Mouse (Mus musculus): ENCODE results near the gene Dapk3. TPM values are rescaled to one million over a fixed set of nuclear protein-coding genes. Genes with fewer than 3 reads are reported as not detected.

The Dapk3 gene
- total and polyA plus RNA-seq, 3 experiments: 34.2 to 69.8 (median 40.8) TPM

GRCm38 (mm10) chr10:81200141-81200540 is 17.3 kb downstream of the Dapk3 start:
- Histone ChIP-seq H3K4me3 (ENCODE audit: low read depth, low read length) (no peak overlapping the region), H3K36me3 (replicated peaks) (no peaks in the 10 kb centered on the region), H3K27me3 (ENCODE audit: insufficient read depth, low read length) (peaks cover 67% of the 10 kb centered on the region), H3K9me3 (replicated peaks) (no peaks in the 10 kb centered on the region), H3K4me1 (ENCODE audit: insufficient read depth, low read depth, low read length) (peaks cover 23% of the 10 kb centered on the region)
- TF ChIP-seq GATA1 (IDR thresholded peaks at IDR 0.05; ENCODE audit: borderline replicate concordance, low read length) (no peak), GATA2 (IDR thresholded peaks at IDR 0.05; ENCODE audit: borderline replicate concordance, low read depth, low read length) (no peak), CTCF (IDR thresholded peaks at IDR 0.05; ENCODE audit: low read depth, low read length) (no peak), POLR2AphosphoS5 (IDR thresholded peaks at IDR 0.05; ENCODE audit: insufficient replicate concordance, low read depth, low read length) (no peak), TAL1 (conservative IDR thresholded peaks at IDR 0.05; ENCODE audit: low read depth, low read length) (no peak)
- DNase-seq (ENCODE audit: low spot score) (no peak), ATAC-seq (ENCODE audit: extremely low read depth, insufficient number of reproducible peaks, low FRiP score, poor library complexity, severe bottlenecking) (no peak)

GRCm38 (mm10) chr10:81200605-81201287 is 17.9 kb downstream of the Dapk3 start:
- Histone ChIP-seq H3K27me3 (ENCODE audit: insufficient read depth, low read length) (peaks cover 66% of the 10 kb centered on the region), H3K4me1 (ENCODE audit: insufficient read depth, low read depth, low read length) (peaks cover 17% of the 10 kb centered on the region), H3K4me3 (ENCODE audit: low read depth, low read length) (no peak overlapping the region), H3K36me3 (replicated peaks) (no peaks in the 10 kb centered on the region), H3K9me3 (replicated peaks) (no peaks in the 10 kb centered on the region)
- ATAC-seq (ENCODE audit: extremely low read depth, insufficient number of reproducible peaks, low FRiP score, poor library complexity, severe bottlenecking) (no peak), DNase-seq (ENCODE audit: low spot score) (no peak)
- no peak for TF ChIP-seq CTCF (IDR thresholded peaks at IDR 0.05; ENCODE audit: low read depth, low read length)
- no peak for TF ChIP-seq TAL1 (conservative IDR thresholded peaks at IDR 0.05; ENCODE audit: low read depth, low read length)
- no peak for TF ChIP-seq GATA1 (IDR thresholded peaks at IDR 0.05; ENCODE audit: borderline replicate concordance, low read length)
- no peak for TF ChIP-seq GATA2 (IDR thresholded peaks at IDR 0.05; ENCODE audit: borderline replicate concordance, low read depth, low read length)
- no peak for TF ChIP-seq POLR2AphosphoS5 (IDR thresholded peaks at IDR 0.05; ENCODE audit: insufficient replicate concordance, low read depth, low read length)

GRCm38 (mm10) chr10:81201807-81202758 is 19.3 kb downstream of the Dapk3 start, which contains the start of gene Nmrk2:
Nmrk2 (minus strand) TSS chr10:81202051.
- Histone ChIP-seq H3K27me3 (ENCODE audit: insufficient read depth, low read length) (peaks cover 62% of the 10 kb centered on the region), H3K36me3 (replicated peaks) (no peaks in the 10 kb centered on the region), H3K4me1 (ENCODE audit: insufficient read depth, low read depth, low read length) (peaks cover 16% of the 10 kb centered on the region), H3K9me3 (replicated peaks) (no peaks in the 10 kb centered on the region), H3K4me3 (ENCODE audit: low read depth, low read length) (no peak within 1 kb of the TSS)
- TF ChIP-seq GATA1 (IDR thresholded peaks at IDR 0.05; ENCODE audit: borderline replicate concordance, low read length): no peak
- ATAC-seq (ENCODE audit: extremely low read depth, insufficient number of reproducible peaks, low FRiP score, poor library complexity, severe bottlenecking): no peak
- DNase-seq (ENCODE audit: low spot score): no peak

GRCm38 (mm10) chr10:81202978-81203720 is 20.3 kb downstream of the Dapk3 start:
- no peaks in the 10 kb centered on the region for H3K9me3 ChIP-seq (replicated peaks)
- peaks cover 66% of the 10 kb centered on the region for H3K27me3 ChIP-seq (ENCODE audit: insufficient read depth, low read length)
- ATAC-seq (ENCODE audit: extremely low read depth, insufficient number of reproducible peaks, low FRiP score, poor library complexity, severe bottlenecking) (peak; percentile 28; the same call in 1 of the 2 replicates), DNase-seq (ENCODE audit: low spot score) (no peak)
- H3K4me3 ChIP-seq (ENCODE audit: low read depth, low read length): no peak overlapping the region
- peaks cover 16% of the 10 kb centered on the region for H3K4me1 ChIP-seq (ENCODE audit: insufficient read depth, low read depth, low read length)
- no peak for TF ChIP-seq GATA2 (IDR thresholded peaks at IDR 0.05; ENCODE audit: borderline replicate concordance, low read depth, low read length)
- no peak for TF ChIP-seq CTCF (IDR thresholded peaks at IDR 0.05; ENCODE audit: low read depth, low read length)
- no peak for TF ChIP-seq TAL1 (conservative IDR thresholded peaks at IDR 0.05; ENCODE audit: low read depth, low read length)
- TF ChIP-seq POLR2AphosphoS5 (IDR thresholded peaks at IDR 0.05; ENCODE audit: insufficient replicate concordance, low read depth, low read length): no peak
- TF ChIP-seq GATA1 (IDR thresholded peaks at IDR 0.05; ENCODE audit: borderline replicate concordance, low read length): no peak
- H3K36me3 ChIP-seq (replicated peaks): no peaks in the 10 kb centered on the region

DNA sequence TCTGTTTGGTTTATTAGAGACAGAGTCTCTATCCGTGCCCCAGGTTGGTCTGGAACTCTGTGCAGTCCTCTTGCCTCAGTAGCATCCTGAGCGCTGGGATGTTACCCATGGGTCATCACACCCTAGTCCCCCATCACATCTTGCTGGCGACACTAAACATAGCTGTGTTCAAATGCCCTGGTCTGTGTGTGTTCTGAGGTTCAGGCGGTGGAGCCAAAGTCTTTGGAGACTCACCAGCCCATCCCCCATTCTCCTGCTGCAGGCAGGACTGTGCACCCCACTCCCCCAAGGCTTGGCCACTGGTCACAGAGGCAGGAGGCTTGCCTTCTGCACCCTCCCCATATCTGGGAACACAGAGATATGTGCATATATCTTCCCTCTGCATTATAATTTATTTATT is 21.3 kb downstream of the Dapk3 start:
- TF ChIP-seq GATA2 (IDR thresholded peaks at IDR 0.05; ENCODE audit: borderline replicate concordance, low read depth, low read length) (no peak), POLR2AphosphoS5 (IDR thresholded peaks at IDR 0.05; ENCODE audit: insufficient replicate concordance, low read depth, low read length) (no peak), GATA1 (IDR thresholded peaks at IDR 0.05; ENCODE audit: borderline replicate concordance, low read length) (no peak), CTCF (IDR thresholded peaks at IDR 0.05; ENCODE audit: low read depth, low read length) (no peak), TAL1 (conservative IDR thresholded peaks at IDR 0.05; ENCODE audit: low read depth, low read length) (no peak)
- peaks cover 66% of the 10 kb centered on the region for H3K27me3 ChIP-seq (ENCODE audit: insufficient read depth, low read length)
- no peaks in the 10 kb centered on the region for H3K9me3 ChIP-seq (replicated peaks)
- no peak overlapping the region for H3K4me3 ChIP-seq (ENCODE audit: low read depth, low read length)
- H3K4me1 ChIP-seq (ENCODE audit: insufficient read depth, low read depth, low read length): peaks cover 16% of the 10 kb centered on the region
- DNase-seq (ENCODE audit: low spot score) (no peak), ATAC-seq (ENCODE audit: extremely low read depth, insufficient number of reproducible peaks, low FRiP score, poor library complexity, severe bottlenecking) (no peak)
- H3K36me3 ChIP-seq (replicated peaks): no peaks in the 10 kb centered on the region

DNA sequence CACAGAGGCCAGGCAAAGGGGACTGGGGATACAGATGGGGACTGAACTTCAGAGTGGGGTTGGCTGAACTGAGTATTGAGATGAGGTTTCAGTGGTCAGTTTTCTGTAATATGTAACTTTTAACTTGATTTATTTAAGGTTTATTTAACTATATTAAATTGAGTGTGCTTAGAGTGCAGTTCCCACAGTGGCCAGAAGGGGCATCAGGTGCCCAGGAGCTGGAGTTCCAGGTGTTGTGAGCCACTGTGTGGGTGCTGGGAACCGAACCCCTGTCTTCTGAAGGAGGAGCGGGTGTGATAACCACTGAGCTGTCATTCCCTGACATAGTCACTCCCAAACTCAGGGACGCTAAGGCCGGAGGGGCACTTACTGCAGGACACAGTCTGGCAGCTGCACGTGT is 27.3 kb downstream of the Dapk3 start:
- H3K9me3 ChIP-seq (replicated peaks): peaks cover 4% of the 10 kb centered on the region
- peaks cover 60% of the 10 kb centered on the region for H3K27me3 ChIP-seq (ENCODE audit: insufficient read depth, low read length)
- DNase-seq (ENCODE audit: low spot score) (no peak), ATAC-seq (ENCODE audit: extremely low read depth, insufficient number of reproducible peaks, low FRiP score, poor library complexity, severe bottlenecking) (no peak)
- no peak overlapping the region for H3K4me3 ChIP-seq (ENCODE audit: low read depth, low read length)
- peak; percentile 20 for TF ChIP-seq CTCF (IDR thresholded peaks at IDR 0.05; ENCODE audit: low read depth, low read length)
- no peak for TF ChIP-seq TAL1 (conservative IDR thresholded peaks at IDR 0.05; ENCODE audit: low read depth, low read length)
- H3K36me3 ChIP-seq (replicated peaks): no peaks in the 10 kb centered on the region
- no peaks in the 10 kb centered on the region for H3K4me1 ChIP-seq (ENCODE audit: insufficient read depth, low read depth, low read length)

Data from G1E (cell line).